Mouse (Mus musculus): Measurements from ENCODE around the gene Spsb4. TPM values are rescaled to one million over a fixed set of nuclear protein-coding genes. Genes with fewer than 3 reads are reported as not detected.

Gene Spsb4
- polyA plus RNA-seq, 1 experiment, result 0.78 TPM

- Histone ChIP-seq H3K79me2 (ENCODE audit: control insufficient read depth, insufficient read depth) (no peaks in the 10 kb centered on the region), H3K36me3 (ENCODE audit: control insufficient read depth, insufficient read depth) (no peaks in the 10 kb centered on the region), H3K4me3 (no peak overlapping the region), H3K27me3 (ENCODE audit: control insufficient read depth, insufficient read depth, insufficient read length) (no peaks in the 10 kb centered on the region), H3ac (ENCODE audit: control insufficient read depth, insufficient read length) (no peak overlapping the region), H3K4me2 (ENCODE audit: low read depth) (no peak overlapping the region)
- TF ChIP-seq TCF3 (IDR thresholded peaks at IDR 0.05; ENCODE audit: insufficient read length, low read depth), result no peak
- TF ChIP-seq E2F4 (IDR thresholded peaks at IDR 0.05; ENCODE audit: insufficient read depth), result no peak
- no peak for TF ChIP-seq CEBPB (IDR thresholded peaks at IDR 0.05; ENCODE audit: insufficient read depth, poor library complexity, severe bottlenecking)
- no peak for TF ChIP-seq MAX (IDR thresholded peaks at IDR 0.05; ENCODE audit: low read depth)
- TF ChIP-seq POLR2AphosphoS2 (IDR thresholded peaks at IDR 0.05; ENCODE audit: insufficient read length, low read depth), result no peak
- no peak for TF ChIP-seq MYOG (IDR thresholded peaks at IDR 0.05; ENCODE audit: control insufficient read depth in 1 of 3, insufficient read depth in 1 of 3, insufficient read length in 2 of 3, low read depth in 2 of 3)
- no peak for TF ChIP-seq MYOD1 (IDR thresholded peaks at IDR 0.05; ENCODE audit: control insufficient read depth in 1 of 3, insufficient read length in 2 of 3, low read depth in 2 of 3)
- no peak for TF ChIP-seq POLR2A (IDR thresholded peaks at IDR 0.05; ENCODE audit: insufficient read length, low read depth)
- TF ChIP-seq USF1 (IDR thresholded peaks at IDR 0.05; ENCODE audit: low read depth), result no peak
- TF ChIP-seq SRF (IDR thresholded peaks at IDR 0.05; ENCODE audit: control insufficient read depth, insufficient read length, low read depth), result no peak
- TF ChIP-seq REST (IDR thresholded peaks at IDR 0.05; ENCODE audit: insufficient read depth, insufficient read length), result no peak
- TF ChIP-seq TCF12 (IDR thresholded peaks at IDR 0.05; ENCODE audit: insufficient read depth, poor library complexity, severe bottlenecking), result no peak
Observed at GRCm38 (mm10) chr9:96966465-96966864, 52.2 kb downstream of the Spsb4 start.

GRCm38 (mm10) chr9:96963443-96964215 is 55.0 kb downstream of the Spsb4 start:
- Histone ChIP-seq H3K36me3 (ENCODE audit: control insufficient read depth, insufficient read depth) (no peaks in the 10 kb centered on the region), H3K4me3 (no peak overlapping the region), H3K27me3 (ENCODE audit: control insufficient read depth, insufficient read depth, insufficient read length) (no peaks in the 10 kb centered on the region), H3K79me2 (ENCODE audit: control insufficient read depth, insufficient read depth) (no peaks in the 10 kb centered on the region), H3K4me2 (ENCODE audit: low read depth) (no peak overlapping the region), H3ac (ENCODE audit: control insufficient read depth, insufficient read length) (no peak overlapping the region)
- TF ChIP-seq POLR2AphosphoS2 (IDR thresholded peaks at IDR 0.05; ENCODE audit: insufficient read length, low read depth) (no peak), REST (IDR thresholded peaks at IDR 0.05; ENCODE audit: insufficient read depth, insufficient read length) (no peak), MYOD1 (IDR thresholded peaks at IDR 0.05; ENCODE audit: control insufficient read depth in 1 of 3, insufficient read length in 2 of 3, low read depth in 2 of 3) (no peak), POLR2A (IDR thresholded peaks at IDR 0.05; ENCODE audit: insufficient read length, low read depth) (no peak), E2F4 (IDR thresholded peaks at IDR 0.05; ENCODE audit: insufficient read depth) (no peak), USF1 (IDR thresholded peaks at IDR 0.05; ENCODE audit: low read depth) (no peak), TCF12 (IDR thresholded peaks at IDR 0.05; ENCODE audit: insufficient read depth, poor library complexity, severe bottlenecking) (no peak), CEBPB (IDR thresholded peaks at IDR 0.05; ENCODE audit: insufficient read depth, poor library complexity, severe bottlenecking) (no peak)

- Histone ChIP-seq H3K36me3 (ENCODE audit: control insufficient read depth, insufficient read depth) (no peaks in the 10 kb centered on the region), H3K27me3 (ENCODE audit: control insufficient read depth, insufficient read depth, insufficient read length) (no peaks in the 10 kb centered on the region), H3ac (ENCODE audit: control insufficient read depth, insufficient read length) (no peak overlapping the region), H3K4me2 (ENCODE audit: low read depth) (no peak overlapping the region), H3K79me2 (ENCODE audit: control insufficient read depth, insufficient read depth) (no peaks in the 10 kb centered on the region), H3K4me3 (no peak overlapping the region)
- no peak for TF ChIP-seq MYOD1 (IDR thresholded peaks at IDR 0.05; ENCODE audit: control insufficient read depth in 1 of 3, insufficient read length in 2 of 3, low read depth in 2 of 3)
Observed at GRCm38 (mm10) chr9:96962714-96963113, 55.9 kb downstream of the Spsb4 start.

DNA sequence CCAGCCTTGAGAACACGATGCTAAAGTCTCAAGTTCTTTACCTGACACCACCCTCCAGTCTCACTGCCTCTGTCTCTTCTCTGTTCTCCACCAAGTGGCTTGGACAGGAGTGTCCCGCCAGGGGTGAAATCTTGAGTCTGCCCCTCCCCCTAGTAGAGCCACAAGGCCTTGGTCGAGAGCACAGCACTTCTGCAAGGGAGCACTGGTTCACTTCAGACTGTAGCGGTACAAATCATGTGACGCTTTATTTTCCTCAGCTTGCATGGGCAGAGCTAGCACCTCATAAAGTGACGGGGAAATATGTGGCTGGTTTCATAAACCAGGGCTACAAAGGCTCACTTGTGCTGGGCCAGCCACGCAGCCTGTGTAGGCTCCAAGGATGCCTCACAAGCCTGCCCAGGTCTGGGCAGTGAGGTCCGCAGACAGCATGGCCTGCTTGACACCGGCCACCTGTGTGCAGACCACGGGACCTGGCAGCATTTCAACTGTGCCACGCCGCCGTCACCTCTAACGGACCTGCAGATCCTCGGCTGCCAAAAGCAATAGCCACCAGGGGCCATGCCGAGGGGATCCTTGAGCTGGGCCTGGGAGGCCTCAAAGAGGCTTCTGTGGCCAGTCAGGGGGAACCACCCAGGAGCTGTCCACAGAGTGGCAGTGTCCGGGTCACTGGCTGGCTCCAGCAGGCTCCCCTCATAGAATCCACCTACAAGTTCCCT is 56.5 kb downstream of the Spsb4 start:
- Histone ChIP-seq H3K4me3 (no peak overlapping the region), H3ac (ENCODE audit: control insufficient read depth, insufficient read length) (no peak overlapping the region), H3K79me2 (ENCODE audit: control insufficient read depth, insufficient read depth) (no peaks in the 10 kb centered on the region), H3K4me2 (ENCODE audit: low read depth) (no peak overlapping the region), H3K36me3 (ENCODE audit: control insufficient read depth, insufficient read depth) (no peaks in the 10 kb centered on the region), H3K27me3 (ENCODE audit: control insufficient read depth, insufficient read depth, insufficient read length) (no peaks in the 10 kb centered on the region)
- TF ChIP-seq MAX (IDR thresholded peaks at IDR 0.05; ENCODE audit: low read depth) (no peak), MYOG (IDR thresholded peaks at IDR 0.05; ENCODE audit: control insufficient read depth in 1 of 3, insufficient read depth in 1 of 3, insufficient read length in 2 of 3, low read depth in 2 of 3) (no peak), REST (IDR thresholded peaks at IDR 0.05; ENCODE audit: insufficient read depth, insufficient read length) (no peak), CEBPB (IDR thresholded peaks at IDR 0.05; ENCODE audit: insufficient read depth, poor library complexity, severe bottlenecking) (no peak), POLR2AphosphoS2 (IDR thresholded peaks at IDR 0.05; ENCODE audit: insufficient read length, low read depth) (no peak), E2F4 (IDR thresholded peaks at IDR 0.05; ENCODE audit: insufficient read depth) (no peak), TCF3 (IDR thresholded peaks at IDR 0.05; ENCODE audit: insufficient read length, low read depth) (no peak), TCF12 (IDR thresholded peaks at IDR 0.05; ENCODE audit: insufficient read depth, poor library complexity, severe bottlenecking) (no peak), SRF (IDR thresholded peaks at IDR 0.05; ENCODE audit: control insufficient read depth, insufficient read length, low read depth) (no peak), POLR2A (IDR thresholded peaks at IDR 0.05; ENCODE audit: insufficient read length, low read depth) (no peak), MYOD1 (IDR thresholded peaks at IDR 0.05; ENCODE audit: control insufficient read depth in 1 of 3, insufficient read length in 2 of 3, low read depth in 2 of 3) (no peak), USF1 (IDR thresholded peaks at IDR 0.05; ENCODE audit: low read depth) (no peak)
